Mouse (Mus musculus) stomach, embryonic 16.5 days (tissue): Measurements from ENCODE around the gene Olfr1360. TPM values are rescaled to one million over a fixed set of nuclear protein-coding genes. Genes with fewer than 3 reads are reported as not detected.
A peak's percentile ranks its signal among the peaks of the same experiment; 100 is the strongest.
"Not testable (repeated sequence)": the region's sequence is repeated elsewhere in the genome, so short reads cannot be mapped to it uniquely, and the experiment has no call there.

Experiments
- ATAC-seq: fragments of 200-750 bp; cut with Nextera tagmentation; 2 replicates; pipeline ENCODE4 v1.8.0; 2017; ENCODE audit warnings: moderate number of reproducible peaks, moderate TSS enrichment; ENCODE audit not compliant: insufficient read depth, low FRiP score
- H3K27ac ChIP-seq: fragments of 300-500 bp; sonication (generic); 2 replicates; pipeline ENCODE4 v1.5.1; 2014; ENCODE audit warnings: low read length
- H3K27me3 ChIP-seq: fragments of 300-500 bp; sonication (generic); 2 replicates; pipeline ENCODE4 v1.6.1; 2014; ENCODE audit warnings: low read length, control low read depth, mixed read lengths; ENCODE audit not compliant: control insufficient read depth, insufficient read depth
- H3K36me3 ChIP-seq: fragments of 300-500 bp; sonication (generic); 2 replicates; pipeline ENCODE4 v1.6.1; 2014; ENCODE audit warnings: low read length; ENCODE audit not compliant: control insufficient read depth, insufficient read depth
- H3K4me1 ChIP-seq: fragments of 300-500 bp; sonication (generic); 2 replicates; pipeline ENCODE4 v1.6.1; 2014; ENCODE audit warnings: low read length, control low read depth, mixed read lengths; ENCODE audit not compliant: control insufficient read depth, insufficient read depth
- H3K4me2 ChIP-seq: fragments of 300-500 bp; sonication (generic); 2 replicates; pipeline ENCODE4 v1.6.1; 2014; ENCODE audit warnings: low read depth, low read length, mixed read lengths
- H3K4me3 ChIP-seq: fragments of 300-500 bp; sonication (generic); replicated peaks from 2 replicates; pipeline ENCODE4 v1.5.1; 2014; ENCODE audit warnings: mild to moderate bottlenecking, low read length
- H3K9ac ChIP-seq: fragments of 300-500 bp; sonication (generic); 2 replicates; pipeline ENCODE4 v1.6.1; 2014; ENCODE audit warnings: low read length
- H3K9me3 ChIP-seq: fragments of 300-500 bp; sonication (generic); replicated peaks from 2 replicates; pipeline ENCODE4 v1.6.1; 2016; ENCODE audit warnings: low read length, control low read depth; ENCODE audit not compliant: control insufficient read depth
- WGBS: fragments of 180-500 bp; shearing (Covaris S2); extraction: QIAGEN DNeasy Blood & Tissue Kit; methylation state at CpG from one replicate; pipeline ENCODE4 v1.1.7; 2014; 5-methylcytosine and 5-hydroxymethylcytosine counted together
- polyA plus RNA-seq: library from polyadenylated mRNA; unstranded; fragments of >200 nt; fragmentation: Nextera tagmentation; extraction: Ambion mirVana; gene quantifications from 2 replicates; pipeline ENCODE4 v1.2.1, GENCODE M21; 2015

Olfr1360 gene
- polyA plus RNA-seq: not detected in 2 replicates

DNA sequence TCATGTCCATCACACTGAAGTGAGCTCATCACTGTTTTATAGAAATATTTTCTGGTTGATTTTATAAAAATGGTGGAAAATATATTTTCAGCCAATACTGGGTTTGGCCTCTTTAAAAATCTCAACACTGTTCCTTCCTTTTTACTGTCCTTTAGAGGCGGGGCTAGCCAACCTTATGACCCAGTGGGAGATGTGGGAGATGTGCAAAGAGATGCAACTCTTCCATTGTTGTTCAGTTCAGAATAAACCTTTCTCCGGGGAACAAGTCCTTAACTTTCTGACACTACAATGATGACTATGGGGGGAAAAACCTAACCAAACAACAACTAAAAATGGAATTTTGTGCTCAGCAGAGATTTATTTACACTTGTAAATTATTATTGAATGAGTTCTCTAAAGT lies at the start of gene Olfr1360:
Gene Olfr1360, minus strand, starts transcription at position 101 of the 400 bp plus-strand sequence.
- Histone ChIP-seq H3K4me1 (no peaks in the 10 kb centered on the region), H3K9ac (no peak within 1 kb of the TSS), H3K27me3 (no peaks in the 10 kb centered on the region), H3K36me3 (no peaks in the 10 kb centered on the region), H3K4me3 (no peak within 1 kb of the TSS), H3K4me2 (no peak within 1 kb of the TSS), H3K27ac (no peak within 1 kb of the TSS), H3K9me3 (no peaks in the 10 kb centered on the region)
- ATAC-seq: no peak
- whole genome bisulfite sequencing: 84% methylated on average over 2 of the region's 2 CpGs

DNA sequence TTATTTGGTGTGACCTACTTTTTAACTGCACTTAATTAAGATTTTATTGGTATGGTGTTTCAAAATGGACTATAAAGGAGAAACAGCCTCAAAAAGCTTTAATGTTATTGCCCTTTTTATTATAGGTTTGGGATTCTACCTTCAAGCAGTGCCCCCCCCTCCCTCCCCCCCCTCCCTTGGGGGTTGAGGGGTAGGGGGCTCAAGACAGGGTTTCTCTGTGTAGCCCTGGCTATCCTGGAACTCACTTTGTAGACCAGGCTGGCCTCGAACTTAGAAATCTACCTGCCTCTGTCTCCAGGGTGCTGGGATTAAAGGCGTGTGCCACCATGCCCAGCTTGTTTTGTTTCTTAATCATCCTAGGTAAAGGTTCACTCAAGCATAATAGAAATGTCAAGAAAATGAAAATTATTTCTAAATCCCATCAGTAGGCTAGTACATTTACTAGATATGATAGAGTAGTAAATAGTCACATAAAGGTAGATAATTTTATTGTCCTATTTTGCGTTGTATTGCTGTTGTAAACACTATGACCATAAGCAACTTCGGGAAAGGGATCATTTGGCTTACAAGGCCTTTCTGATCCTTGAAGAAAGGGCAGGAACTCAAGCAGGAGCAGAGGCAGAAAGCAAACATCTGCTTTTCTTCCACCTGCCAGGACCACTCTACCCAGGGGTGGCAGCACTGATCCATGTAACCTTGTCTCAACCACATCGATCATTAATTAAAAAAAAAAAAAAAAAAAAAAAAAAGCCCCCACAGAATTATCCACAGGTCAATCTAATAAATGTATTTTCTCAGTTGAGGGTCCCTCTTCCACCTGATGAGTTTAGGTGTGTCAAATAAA lies 46.0 kb upstream of the Olfr1360 start:
- ATAC-seq: no peak
- peak overlapping the region; percentile 86; the same call in 1 of the 2 replicates for H3K27ac ChIP-seq
- no peaks in the 10 kb centered on the region for H3K36me3 ChIP-seq
- H3K4me1 ChIP-seq: peaks cover 8% of the 10 kb centered on the region
- no peaks in the 10 kb centered on the region for H3K27me3 ChIP-seq
- peak overlapping the region; percentile 50; the same call in 1 of the 2 replicates for H3K4me3 ChIP-seq
- H3K9ac ChIP-seq: no peak overlapping the region
- H3K9me3 ChIP-seq: no peaks in the 10 kb centered on the region
- 30% methylated on average over 5 of the region's 5 CpGs for WGBS
- H3K4me2 ChIP-seq: peak overlapping the region; percentile 51; the same call in 1 of the 2 replicates

DNA sequence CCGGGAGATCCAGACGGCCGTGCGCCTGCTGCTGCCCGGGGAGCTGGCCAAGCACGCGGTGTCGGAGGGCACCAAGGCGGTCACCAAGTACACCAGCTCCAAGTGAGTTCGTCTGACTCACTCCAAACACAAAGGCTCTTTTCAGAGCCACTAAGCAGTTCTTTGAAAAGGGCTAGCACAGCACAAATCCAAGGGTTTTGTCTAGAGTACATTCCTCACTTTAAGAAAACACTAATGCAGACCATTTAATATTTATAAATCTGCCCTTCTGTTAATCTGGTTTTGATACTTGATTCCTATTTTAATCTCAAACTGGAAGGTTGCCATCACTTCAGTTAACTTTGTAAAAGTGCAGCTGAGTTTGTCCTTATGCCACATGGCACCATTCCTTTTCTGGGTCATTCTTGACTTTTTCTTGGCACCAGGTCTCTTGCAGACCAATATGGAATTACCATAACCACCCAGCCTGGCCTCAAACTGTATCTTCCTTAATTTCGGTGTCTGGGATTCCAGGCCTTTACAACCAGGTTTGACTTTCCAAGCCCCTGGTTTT lies 45.2 kb upstream of the Olfr1360 start:
- H3K9me3 ChIP-seq: no peaks in the 10 kb centered on the region
- peak overlapping the region; percentile 51 for H3K4me2 ChIP-seq
- H3K36me3 ChIP-seq: no peaks in the 10 kb centered on the region
- H3K27ac ChIP-seq: peak overlapping the region; percentile 86
- WGBS: 3% methylated on average over 11 of the region's 11 CpGs
- ATAC-seq: peak; percentile 19; the same call in 1 of the 2 replicates
- H3K27me3 ChIP-seq: no peaks in the 10 kb centered on the region
- peak overlapping the region; percentile 61 for H3K9ac ChIP-seq
- peaks cover 10% of the 10 kb centered on the region for H3K4me1 ChIP-seq
- H3K4me3 ChIP-seq: peak overlapping the region; percentile 50

DNA sequence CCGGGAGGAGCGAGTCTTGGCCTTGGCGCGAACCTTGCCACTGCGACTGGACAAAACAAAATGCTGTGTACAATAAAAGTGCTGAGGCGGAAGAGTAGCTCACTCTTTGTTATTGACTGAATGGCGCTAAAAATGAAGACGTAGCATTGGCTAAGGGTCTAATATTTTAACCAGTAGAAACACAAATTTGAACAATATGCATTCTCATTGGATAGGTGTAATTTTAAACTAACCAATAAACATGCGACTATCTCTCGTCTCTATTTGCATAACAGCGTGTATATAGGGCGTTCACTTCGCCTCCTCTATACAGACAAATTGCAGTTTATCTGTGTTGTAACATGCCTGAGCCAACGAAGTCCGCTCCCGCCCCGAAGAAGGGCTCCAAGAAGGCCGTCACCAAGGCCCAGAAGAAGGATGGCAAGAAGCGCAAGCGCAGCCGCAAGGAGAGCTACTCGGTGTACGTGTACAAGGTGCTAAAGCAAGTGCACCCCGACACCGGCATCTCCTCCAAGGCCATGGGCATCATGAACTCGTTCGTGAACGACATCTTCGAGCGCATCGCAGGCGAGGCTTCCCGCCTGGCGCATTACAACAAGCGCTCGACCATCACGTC lies 44.7 kb upstream of the Olfr1360 start, which contains the start of gene Hist1h2bm:
Gene Hist1h2bm, plus strand, starts transcription at position 288 of the 616 bp plus-strand sequence.
- H3K4me3 ChIP-seq: peak within 1 kb of the TSS; percentile 50
- H3K9me3 ChIP-seq, H3K36me3 ChIP-seq, H3K27me3 ChIP-seq: not testable (repeated sequence)
- peak within 1 kb of the TSS; percentile 86 for H3K27ac ChIP-seq
- peaks cover 13% of the 10 kb centered on the region for H3K4me1 ChIP-seq
- peak within 1 kb of the TSS; percentile 68 for H3K9ac ChIP-seq
- peak; percentile 95 for ATAC-seq
- under 1% methylated on average over 37 of the region's 37 CpGs for WGBS
- H3K4me2 ChIP-seq: peak within 1 kb of the TSS; percentile 58

DNA sequence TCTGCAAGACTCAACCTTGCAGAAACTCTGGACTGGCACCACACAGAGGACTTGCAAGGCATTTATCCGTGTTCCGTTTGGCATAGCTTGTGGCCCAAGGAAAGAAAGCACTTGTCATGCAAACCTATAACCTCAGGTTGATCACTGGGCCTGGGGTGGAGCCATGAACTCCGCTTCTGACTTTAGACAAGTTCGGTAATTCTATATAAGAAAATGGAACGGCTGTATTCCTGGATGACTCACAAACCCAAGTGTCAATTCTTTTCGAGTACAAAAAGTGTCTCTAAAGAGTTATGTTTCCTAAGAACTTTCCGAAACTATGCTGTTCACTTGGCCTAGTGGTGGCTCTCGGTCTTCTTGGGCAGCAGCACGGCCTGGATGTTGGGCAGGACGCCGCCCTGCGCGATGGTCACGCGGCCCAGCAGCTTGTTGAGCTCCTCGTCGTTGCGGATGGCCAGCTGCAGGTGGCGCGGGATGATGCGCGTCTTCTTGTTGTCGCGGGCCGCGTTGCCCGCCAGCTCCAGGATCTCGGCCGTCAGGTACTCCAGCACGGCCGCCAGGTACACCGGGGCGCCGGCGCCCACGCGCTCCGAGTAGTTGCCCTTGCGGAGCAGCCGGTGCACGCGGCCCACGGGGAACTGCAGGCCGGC lies 44.0 kb upstream of the Olfr1360 start:
- Histone ChIP-seq H3K4me3 (peak overlapping the region; percentile 50), H3K4me2 (peak overlapping the region; percentile 58), H3K9ac (peak overlapping the region; percentile 68), H3K27ac (peak overlapping the region; percentile 80), H3K4me1 (peaks cover 15% of the 10 kb centered on the region)
- not testable (repeated sequence) for ATAC-seq, H3K36me3 ChIP-seq, H3K27me3 ChIP-seq, H3K9me3 ChIP-seq
- 2% methylated on average over 21 of the region's 44 CpGs for WGBS

DNA sequence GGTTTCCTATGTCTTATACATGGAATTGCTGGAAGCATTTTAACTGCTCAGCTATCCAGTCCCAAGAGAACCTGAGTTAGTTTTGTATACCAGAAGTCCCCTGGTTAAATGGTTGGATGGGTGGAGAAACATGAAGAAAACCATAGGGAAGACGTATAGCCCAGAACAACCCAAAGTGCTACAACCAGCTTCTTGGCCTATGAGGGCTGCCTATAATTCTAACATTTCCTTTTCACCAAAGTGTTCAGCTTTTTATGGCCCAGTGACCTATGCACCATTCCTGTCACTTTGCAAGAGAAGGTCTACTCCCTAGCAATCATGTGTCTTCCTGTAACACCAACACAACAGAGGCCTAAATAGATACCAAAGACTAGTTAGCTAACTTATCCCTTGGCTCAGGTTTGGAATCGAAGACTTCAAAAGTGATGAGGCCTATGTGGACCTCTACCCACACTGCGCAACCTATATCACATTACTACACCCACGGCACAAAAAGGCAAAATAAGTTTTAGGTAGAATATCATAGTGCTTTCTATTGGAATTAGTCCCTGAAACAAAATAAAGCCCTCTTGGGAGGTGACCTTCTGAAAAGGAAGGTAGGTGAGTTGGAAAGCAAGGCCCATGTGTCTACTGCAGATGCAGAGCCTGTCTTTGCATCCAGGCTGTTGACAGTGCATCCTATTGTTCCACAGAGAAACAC lies 41.3 kb upstream of the Olfr1360 start:
- peak overlapping the region; percentile 74 for H3K9ac ChIP-seq
- ATAC-seq: no peak
- peak overlapping the region; percentile 75 for H3K27ac ChIP-seq
- H3K4me3 ChIP-seq: peak overlapping the region; percentile 49
- no peaks in the 10 kb centered on the region for H3K9me3 ChIP-seq
- H3K36me3 ChIP-seq: no peaks in the 10 kb centered on the region
- WGBS: 51% methylated on average over 4 of the region's 4 CpGs
- peak overlapping the region; percentile 68 for H3K4me2 ChIP-seq
- no peaks in the 10 kb centered on the region for H3K27me3 ChIP-seq
- peaks cover 24% of the 10 kb centered on the region for H3K4me1 ChIP-seq

DNA sequence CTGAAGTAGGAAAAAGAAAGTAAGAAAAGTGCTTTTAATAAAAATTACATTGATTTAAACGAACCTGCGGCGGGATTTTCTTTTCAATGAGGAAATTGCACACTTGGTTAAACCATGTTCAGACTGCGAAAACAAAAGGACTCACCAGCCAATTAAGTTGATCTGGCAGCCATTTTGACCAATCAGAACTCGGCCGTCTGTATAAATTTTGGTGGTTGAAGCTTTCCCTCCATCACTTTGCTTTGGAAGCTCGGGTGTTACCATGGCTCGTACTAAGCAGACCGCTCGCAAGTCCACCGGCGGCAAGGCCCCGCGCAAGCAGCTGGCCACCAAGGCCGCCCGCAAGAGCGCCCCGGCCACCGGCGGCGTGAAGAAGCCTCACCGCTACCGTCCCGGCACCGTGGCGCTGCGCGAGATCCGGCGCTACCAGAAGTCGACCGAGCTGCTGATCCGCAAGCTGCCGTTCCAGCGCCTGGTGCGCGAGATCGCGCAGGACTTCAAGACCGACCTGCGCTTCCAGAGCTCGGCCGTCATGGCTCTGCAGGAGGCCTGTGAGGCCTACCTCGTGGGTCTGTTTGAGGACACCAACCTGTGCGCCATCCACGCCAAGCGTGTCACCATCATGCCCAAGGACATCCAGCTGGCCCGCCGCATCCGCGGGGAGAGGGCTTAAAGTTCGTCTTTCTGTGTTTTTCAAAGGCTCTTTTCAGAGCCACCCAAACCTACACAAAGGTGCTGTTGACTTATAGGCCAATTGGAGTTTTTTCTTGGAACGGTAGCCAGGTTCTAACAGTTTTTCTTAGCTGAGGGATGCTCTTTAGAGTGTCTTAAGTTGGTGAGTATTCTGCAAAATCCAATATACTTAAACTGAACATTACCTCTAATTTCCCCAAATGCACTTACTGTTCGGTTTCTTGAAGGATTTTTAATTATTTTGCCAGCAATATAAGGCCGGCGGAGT lies 40.5 kb upstream of the Olfr1360 start, which contains the start of gene Hist1h3h:
Gene Hist1h3h, plus strand, starts transcription at position 263 of the 961 bp plus-strand sequence.
- Histone ChIP-seq H3K9ac (peak within 1 kb of the TSS; percentile 79), H3K4me1 (peaks cover 23% of the 10 kb centered on the region), H3K4me2 (peak within 1 kb of the TSS; percentile 83), H3K4me3 (peak within 1 kb of the TSS; percentile 57), H3K27ac (peak within 1 kb of the TSS; percentile 97)
- peak; percentile 27; the same call in 1 of the 2 replicates for ATAC-seq
- H3K9me3 ChIP-seq, H3K36me3 ChIP-seq, H3K27me3 ChIP-seq: not testable (repeated sequence)
- WGBS: under 1% methylated on average over 27 of the region's 56 CpGs
